Mouse (Mus musculus): ENCODE data around the gene Lgals8. TPM values are rescaled to one million over a fixed set of nuclear protein-coding genes. Genes with fewer than 3 reads are reported as not detected.

The Lgals8 gene
- total RNA-seq, 2 experiments from 2014 or later, result 60.6 to 65.3 TPM

DNA sequence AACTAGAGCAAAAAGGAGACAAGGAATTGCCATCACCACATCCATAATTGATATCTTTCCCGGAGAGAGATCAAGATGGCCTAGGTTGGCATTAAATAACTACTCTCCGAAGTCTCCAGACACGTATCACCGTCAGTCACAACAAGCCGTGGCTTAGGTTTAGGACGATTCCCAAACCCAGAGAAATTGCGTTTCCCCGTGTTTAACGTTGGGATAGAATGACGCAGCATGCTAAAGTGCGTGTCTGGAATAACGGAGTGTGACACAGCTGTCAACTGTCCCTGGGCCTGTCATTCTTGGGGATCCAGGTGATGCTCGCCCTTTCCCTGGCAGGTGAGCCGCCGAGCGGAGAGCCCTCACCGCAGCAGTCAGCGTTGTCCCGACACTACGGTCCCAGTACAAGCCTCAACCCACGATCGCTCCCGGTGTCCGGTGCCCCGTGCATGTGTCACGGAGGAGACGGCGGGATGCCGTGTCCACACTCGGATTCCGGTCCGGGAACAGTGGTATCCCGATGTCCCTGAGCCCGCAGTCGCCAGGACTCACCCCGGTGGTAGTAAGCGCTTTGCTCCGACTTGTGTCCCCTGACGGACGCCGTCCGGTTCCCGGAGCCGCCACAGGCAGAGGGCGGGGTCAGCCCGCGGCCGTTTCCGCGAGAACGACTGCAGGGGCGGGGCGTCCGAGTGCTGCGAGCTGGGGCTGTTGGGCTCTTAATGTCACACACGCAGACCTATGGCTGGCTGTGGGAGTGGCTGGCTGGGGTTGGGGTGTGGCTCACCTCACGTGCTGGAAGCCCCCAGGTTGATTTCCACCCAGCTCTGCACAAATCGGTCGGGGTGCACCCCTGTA lies 3.6 kb downstream of the Lgals8 start:
- DNase-seq, result peak; percentile 98

DNA sequence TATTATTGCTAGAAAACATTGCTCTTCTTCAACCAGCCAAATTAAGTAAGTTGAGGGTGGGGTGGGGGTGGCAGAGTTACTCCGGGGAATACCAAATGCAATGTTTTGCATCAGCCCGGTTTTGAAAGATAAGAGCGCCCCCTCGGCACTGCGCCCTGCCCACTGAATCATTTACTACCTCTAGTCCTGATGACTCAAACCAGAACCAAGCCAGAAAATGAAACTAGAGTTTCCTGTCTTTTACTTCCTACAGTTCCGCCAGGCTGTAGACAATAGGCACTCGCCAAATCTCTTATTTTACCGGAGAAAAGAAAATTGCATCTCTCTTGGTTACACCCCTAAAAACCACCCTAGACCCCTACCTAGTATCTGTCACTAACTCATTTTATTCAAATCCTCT lies 4.3 kb downstream of the Lgals8 start:
- DNase-seq, result peak; percentile 70

DNA sequence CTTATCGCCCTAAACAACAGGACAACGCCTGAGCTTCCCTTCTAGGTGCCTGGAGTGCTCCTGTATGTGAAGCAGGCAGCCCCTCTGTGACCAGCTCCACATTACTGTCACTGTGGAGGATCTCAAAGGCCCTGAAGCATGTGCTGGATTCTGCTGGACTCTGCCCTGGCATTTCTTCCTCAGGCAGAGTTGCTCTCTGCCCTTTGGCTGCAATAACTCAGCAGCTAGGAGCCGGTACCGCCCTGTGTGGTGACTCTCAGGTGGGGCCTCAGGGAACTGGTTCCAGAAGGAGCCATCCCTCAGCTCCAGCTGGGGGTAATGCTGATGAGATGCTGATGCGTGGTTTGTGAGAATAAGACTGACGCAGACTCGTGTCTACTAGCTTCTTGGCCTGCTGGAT lies 8.0 kb downstream of the Lgals8 start:
- DNase-seq, result no peak

DNA sequence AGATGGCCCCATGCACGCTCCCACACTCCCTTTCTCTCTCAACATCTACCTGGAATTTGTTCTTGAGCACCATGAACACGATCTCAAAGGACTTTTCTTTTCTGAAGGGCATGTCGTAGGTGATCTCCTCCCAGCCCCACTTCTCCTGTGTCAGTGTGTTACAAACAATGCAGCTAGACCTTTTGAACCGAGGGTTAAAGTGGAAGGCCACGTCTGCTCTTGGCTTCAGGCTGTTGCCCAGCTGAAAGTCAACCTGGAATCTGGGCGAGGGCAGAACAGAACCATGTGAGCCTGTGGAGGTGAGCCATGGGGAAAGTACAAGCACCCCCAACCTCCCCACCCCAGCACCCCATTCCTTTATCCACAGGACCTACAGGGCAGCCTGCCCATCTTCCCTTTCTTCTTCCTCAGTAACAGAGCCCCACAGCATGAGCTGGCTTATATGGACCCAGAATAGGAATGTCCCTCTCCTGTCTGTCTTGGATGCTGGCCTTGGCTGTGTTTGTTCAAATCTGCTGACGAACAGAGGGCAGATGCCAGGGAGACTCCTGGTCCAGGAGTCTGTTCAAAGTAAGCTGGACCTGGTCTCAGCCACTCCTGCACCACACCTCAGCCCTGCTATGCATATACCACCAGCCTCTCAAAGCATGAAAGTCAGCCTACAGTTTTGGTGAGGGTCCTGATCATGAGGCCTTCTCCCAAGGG lies 9.9 kb downstream of the Lgals8 start:
- DNase-seq, result no peak

GRCm38 (mm10) chr13:12453150-12453549 lies 11.6 kb downstream of the Lgals8 start:
- DNase-seq, result no peak

DNA sequence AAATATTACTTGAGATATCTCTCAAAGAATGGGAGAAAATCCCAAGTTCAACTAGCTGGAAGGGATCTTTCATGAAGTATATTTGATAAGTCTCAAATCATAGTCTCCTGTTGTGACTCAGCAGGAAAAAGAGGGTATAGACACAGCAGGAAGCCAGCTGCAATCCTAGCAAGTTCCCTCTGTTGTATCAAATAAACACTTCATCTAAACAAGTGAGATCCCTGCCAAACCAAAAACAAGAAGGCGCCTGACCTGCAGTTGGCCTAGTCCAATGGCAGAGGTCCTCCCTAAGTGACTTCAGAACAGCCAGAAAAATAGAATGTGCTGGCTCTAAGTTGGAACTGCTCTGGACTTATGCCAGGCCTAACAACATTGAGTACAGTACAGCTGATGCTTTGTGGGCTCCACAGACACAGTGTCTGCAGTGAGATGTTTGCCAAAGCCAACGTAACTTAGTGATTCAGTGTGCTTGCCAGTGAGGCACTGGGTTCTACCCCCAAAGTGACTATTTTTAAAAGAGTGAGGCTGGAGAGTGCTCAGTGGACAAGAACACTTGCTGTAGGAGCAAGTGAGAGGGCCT lies 22.6 kb downstream of the Lgals8 start:
- DNase-seq, result peak; percentile 51

GRCm38 (mm10) chr13:12440813-12441212 lies 23.9 kb downstream of the Lgals8 start:
- no peak for DNase-seq

DNA sequence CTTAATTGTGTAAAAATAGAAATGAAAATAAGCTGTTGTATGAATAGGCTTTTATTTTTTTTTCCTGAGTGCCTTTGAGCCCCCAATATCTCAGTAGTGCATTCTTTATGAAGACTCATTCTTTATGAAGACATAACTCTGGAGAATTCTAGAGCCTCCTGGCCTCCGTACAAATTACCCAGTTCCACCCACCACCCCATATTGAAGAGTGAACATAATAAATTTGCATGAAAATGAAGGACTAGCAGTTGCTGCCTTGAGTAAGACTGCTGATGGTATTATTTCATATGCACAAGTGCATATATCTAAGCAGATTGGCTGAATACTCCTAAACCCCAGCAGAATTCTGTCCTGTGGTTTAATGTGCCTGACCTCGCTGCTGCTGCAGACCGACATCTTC lies 25.2 kb downstream of the Lgals8 start:
- DNase-seq, result no peak

GRCm38 (mm10) chr13:12433843-12434242 lies 30.9 kb downstream of the Lgals8 start:
- DNase-seq, result no peak

- DNase-seq, result no peak
Observed at GRCm38 (mm10) chr13:12428556-12428955, 36.2 kb downstream of the Lgals8 start.

DNA sequence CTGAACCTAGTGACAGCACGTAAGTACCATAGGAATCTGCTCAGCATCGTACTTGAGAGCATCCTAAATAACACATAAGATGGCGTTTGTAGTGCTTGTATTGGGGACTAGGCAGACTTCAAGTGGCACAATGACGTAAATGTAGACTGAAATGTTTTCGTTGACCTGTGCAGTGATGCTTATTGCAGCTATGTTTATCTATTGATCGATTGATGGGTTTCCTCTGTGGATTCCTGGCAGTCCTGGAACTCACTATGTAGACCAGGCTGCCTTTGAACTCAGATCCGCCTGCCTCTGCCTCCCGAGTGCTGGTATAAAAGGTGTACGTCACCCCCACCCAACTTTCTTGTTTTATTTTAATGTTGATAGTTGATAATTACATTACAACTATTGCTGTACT lies 44.1 kb downstream of the Lgals8 start:
- no peak for DNase-seq

DNA sequence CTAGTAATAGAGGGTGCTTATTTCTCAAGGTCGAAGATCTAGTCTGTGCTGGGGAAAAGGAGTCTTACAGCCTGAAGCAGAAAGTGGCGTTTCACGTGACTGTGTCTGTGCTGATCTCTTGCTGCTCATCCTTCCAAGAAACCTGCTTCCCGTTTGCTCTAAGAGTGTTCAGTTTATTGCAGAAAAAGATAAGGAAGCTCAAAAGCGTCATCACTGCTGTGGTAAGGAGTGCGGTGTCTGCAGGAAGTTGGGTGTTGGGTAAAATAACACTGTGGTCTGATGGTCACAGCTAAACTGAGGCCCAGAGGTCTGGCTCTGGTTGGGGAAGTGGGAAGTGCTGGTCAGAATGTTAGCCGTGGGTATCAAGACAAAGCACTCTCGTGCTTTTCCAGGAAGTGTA lies 52.7 kb downstream of the Lgals8 start:
- no peak for DNase-seq

DNA sequence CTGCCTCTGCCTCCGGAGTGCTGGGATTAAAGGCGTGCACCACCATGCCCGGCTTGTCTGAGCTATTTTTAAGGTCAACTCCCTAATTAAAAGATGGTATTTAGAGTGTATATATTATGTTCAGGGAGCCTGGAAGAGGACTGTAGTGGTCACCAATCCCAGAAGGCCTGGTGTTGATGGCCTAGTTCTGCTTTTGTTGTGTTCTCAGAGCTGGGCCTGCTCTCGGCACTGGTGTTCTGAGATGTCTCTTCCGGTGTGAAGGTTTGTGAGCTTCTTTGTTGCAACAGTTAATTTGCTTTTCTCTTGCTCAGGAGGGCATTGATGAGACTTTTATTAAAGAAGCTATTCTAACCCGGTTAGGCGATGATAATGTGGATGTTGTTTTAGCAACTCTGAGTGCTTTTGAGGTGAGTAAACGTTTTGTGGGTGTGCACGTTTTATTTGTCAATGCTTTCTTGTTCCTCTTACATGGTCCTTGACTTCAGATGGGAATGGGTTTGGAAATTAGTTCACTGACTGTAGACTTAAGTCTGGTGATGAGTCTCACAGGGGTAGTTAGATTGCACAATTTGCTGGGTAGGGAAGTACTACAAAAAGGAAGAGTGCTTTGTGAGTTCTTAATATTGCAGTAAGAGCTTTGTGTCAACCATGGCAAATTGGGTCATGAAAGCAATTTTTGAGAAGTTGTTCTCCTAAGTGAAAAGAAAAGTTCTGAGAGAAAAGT lies 56.2 kb downstream of the Lgals8 start:
- no peak for DNase-seq

DNA sequence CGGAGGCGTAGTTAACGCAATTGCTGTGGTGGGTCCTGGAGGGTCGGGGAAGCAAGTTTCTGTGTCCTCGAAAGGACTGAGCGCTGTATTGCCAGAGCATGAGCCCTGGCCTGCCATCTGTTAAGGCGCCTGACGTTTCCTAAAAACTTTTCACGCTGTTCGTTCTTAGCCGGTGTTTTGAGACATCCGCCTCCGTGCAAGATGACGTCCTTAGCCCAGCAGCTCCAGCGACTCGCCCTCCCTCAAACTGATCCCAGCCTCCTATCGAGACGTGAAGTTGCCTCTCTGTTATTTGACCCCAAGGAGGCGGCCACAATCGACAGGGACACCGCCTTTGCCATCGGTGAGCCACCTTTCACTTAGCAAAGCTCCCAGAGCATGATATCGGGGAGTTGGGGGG lies 69.2 kb downstream of the Lgals8 start:
- no peak for DNase-seq

- peak; percentile 93 for DNase-seq
Observed at GRCm38 (mm10) chr13:12394609-12395505, 69.9 kb downstream of the Lgals8 start, which contains the start of gene Heatr1. TSS of gene Heatr1 (plus strand) at chr13:12395027.

Other genes with a start within 250 kb of the Lgals8 start
- 10 to 100 TPM; 16.4 to 23.7 TPM for gene Mtr, start 206.8 kb downstream of the Lgals8 start, total RNA-seq (2021)
- gene Actn2, start 124.2 kb downstream of the Lgals8 start, total RNA-seq (2021), result 100 to 1,000 TPM in 1 of 2 experiments, 10 to 100 TPM in 1; 43.7 to 240 TPM
- 10 to 100 TPM; 26.6 to 32.6 TPM for gene Heatr1, start 69.9 kb downstream of the Lgals8 start, total RNA-seq (2021)
- under 1 TPM; 0.21 to 0.36 TPM for gene Edaradd, start 55.5 kb upstream of the Lgals8 start, total RNA-seq (2021)
- gene Ero1lb, start 100.9 kb upstream of the Lgals8 start, total RNA-seq (2021), result 10 to 100 TPM in 1 of 2 experiments, 1 to 10 TPM in 1; 9.3 to 11.9 TPM

All from adrenal gland, postnatal 10 days (tissue).